Mouse (Mus musculus) layer of hippocampus, postnatal 14 days (tissue): ENCODE data around the gene Sst. TPM values are rescaled to one million over a fixed set of nuclear protein-coding genes. Genes with fewer than 3 reads are reported as not detected.
A peak's percentile ranks its signal among the peaks of the same experiment; 100 is the strongest.
"Not testable (repeated sequence)": the region's sequence is repeated elsewhere in the genome, so short reads cannot be mapped to it uniquely, and the experiment has no call there.

Experiments
- DNase-seq, 2 experiments: peaks; one replicate each; pipeline ENCODE4 v3.0.0; 2021 to 2022; ENCODE audit warnings: low spot score in 2 of 2, mixed read lengths in 1 of 2
- long read RNA-seq, 2 experiments: library from polyadenylated mRNA; stranded (forward); transcript quantifications; one replicate each; pipeline ENCODE4 v2.0.0; 2021
- total RNA-seq, 2 experiments: library from RNA; stranded (reverse); gene quantifications; 2 replicates each; pipeline ENCODE4 v1.2.3; 2021

The Sst gene
- total RNA-seq = 100 to 1,000 TPM; 330 to 395 TPM
- long read RNA-seq, experiment 1, transcript Sst-201 (2 exons, 721 nt) = major isoform, 29 of 33 reads
- long read RNA-seq, experiment 1, partial matches to known transcripts = 4 of 33 reads
- long read RNA-seq, experiment 1, other reads (novel, unspliced or antisense) = 0 of 33 reads
- long read RNA-seq, experiment 2, transcript Sst-201 (2 exons, 721 nt) = major isoform, 59 of 72 reads
- long read RNA-seq, experiment 2, partial matches to known transcripts = 12 of 72 reads
- long read RNA-seq, experiment 2, other reads (novel, unspliced or antisense) = 1 of 72 reads

DNA sequence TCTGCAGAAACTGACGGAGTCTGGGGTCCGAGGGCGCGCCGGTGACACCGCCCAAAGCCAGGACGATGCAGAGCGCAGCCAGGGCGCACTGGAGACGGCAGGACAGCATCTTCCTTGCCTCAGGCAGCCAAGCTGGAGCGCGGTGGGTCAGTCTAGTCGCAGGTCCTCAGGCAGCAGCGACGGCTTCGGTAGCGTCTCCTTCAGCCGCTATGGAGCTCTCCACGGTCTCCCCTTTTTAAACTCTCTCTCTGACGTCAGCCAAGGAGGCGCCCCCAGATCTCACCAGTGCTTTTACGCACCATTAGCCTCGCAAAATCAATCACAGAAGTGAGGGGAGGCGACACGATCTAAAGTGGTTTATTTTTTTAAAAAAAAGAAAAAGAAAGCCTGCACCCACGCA, at the start of gene Sst:
TSS of gene Sst (minus strand) at position 323 of the 400 bp plus-strand sequence.
- no peak for DNase-seq

DNA sequence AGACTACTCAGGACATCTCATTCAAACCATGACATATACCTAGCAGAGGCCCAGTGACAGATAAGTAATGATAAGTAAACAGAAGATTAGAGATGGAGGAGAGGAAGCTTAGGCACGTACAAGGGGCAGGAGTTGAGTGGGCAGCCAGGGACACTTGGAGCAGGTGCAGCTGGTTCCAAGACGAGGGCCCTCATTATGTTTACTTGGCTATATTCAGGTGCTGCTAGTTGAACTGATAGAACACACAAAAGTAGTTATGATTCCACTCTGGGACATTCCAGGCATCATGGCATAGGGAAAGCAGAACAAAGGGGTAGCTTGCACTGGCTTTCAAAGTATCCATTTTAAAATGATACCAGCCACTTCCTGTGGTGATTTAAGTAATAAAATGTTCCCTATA, 43.6 kb upstream of the Sst start:
- DNase-seq = no peak

DNA sequence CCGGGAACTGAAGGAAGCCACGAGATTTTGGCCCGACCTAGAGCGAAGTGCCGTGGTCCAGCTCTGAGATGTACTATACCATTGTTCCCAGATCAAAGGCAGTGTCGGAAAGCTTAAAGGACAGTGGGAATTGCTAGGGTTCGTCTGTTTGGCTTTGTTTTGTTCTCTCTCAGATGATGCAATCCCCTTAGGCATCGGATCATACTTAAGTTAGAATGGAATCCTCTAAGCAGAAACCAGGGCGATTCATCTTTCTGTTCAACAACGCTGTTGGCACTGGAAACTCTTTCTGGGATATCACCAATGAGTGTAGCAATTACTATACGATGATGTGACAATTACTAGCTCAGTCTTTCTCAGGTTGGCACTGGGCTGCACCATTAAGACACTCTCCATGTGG, 41.5 kb upstream of the Sst start, which contains the start of gene Rtp2:
TSS of gene Rtp2 (minus strand) at position 101 of the 400 bp plus-strand sequence.
- no peak for DNase-seq

DNA sequence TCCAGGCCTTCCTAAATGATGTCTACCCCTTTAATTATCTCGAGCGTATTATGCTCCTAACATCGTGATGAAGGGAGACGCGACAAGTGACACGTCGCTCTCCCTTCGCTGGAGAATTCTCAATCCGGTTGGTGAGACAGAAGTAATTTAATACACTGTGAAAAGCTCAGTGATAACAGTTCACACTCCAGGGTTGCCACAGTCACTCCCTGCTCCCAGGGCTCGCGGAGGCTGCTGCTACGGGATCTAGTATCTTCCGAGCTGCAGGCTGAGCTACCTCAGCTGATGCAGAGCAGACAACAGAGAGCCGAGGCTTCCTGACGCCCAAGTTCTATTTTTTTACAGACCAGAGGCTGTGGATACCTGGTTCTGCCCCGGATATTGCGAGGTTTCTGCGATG, 40.5 kb upstream of the Sst start:
- DNase-seq = no peak

DNA sequence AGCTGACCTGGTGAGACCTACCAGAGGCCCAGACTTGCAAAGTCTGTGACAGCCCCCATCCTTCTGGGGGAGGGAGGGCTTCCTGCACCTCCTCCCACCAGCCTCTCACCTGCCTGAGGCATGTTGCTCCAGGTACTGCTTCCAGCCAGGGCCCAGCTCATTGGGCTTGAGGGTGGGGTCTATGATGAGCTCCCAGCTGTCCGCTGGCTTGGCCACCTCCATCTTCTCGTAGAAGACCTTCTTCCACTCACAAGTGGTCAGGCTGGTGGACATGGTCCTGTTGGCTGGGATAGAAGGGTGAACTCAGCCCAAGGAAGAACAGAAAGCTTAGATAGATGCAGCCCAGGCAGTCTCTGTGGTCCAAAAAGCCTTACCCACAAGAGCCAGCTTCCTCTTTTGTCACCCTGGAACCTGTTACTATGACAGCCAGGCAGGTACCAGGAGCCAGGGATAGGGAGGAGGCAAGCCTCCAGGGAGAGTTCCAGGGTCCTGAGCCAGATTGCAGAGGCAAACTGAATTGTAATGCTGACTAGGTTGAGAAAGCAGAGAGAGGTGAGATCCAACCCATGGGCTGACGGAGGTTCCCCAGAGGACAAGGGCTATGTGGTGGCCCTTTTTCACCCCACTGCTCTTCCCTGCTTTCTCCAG, 39.8 kb upstream of the Sst start:
- peak in 1 of 2 experiments; percentile 12 for DNase-seq

DNA sequence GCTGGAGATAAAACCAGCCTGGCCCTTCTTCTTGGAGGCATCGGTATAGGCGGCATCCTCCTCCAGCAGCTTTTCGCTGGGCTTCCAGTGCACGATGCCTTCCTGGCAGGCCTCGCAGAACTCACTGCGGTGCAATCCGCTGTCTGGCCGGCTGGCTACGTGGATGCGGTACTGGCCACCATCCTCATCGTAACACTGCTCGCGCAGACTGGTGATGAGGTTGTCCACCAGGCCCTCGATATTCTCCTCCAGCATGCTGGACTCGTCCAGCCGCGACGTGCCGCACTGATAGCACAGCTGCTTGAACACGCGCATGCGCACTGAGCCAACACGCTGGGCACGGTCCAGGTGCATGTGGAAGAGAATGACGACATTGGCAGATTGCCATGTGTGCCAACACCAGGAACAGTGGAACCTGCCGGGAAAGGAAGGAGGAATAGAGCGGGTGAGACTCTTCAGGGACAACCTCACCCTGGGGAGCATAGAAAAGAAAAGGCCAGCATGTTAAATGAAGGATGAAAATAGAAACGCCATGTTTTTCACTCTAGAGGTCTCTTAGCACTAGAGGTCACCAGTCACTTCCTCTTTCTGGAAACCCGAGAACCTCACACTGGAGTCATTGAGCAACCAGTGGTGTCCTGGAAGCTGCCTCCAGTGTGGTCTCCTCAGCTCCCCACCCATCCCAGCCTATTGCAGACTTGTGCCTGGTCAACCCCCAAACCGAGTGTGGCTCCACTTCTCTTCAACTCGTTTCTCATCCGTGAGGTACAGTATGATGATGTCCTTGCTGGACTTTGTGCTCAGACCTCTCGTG, 36.8 kb upstream of the Sst start:
- DNase-seq = no peak

DNA sequence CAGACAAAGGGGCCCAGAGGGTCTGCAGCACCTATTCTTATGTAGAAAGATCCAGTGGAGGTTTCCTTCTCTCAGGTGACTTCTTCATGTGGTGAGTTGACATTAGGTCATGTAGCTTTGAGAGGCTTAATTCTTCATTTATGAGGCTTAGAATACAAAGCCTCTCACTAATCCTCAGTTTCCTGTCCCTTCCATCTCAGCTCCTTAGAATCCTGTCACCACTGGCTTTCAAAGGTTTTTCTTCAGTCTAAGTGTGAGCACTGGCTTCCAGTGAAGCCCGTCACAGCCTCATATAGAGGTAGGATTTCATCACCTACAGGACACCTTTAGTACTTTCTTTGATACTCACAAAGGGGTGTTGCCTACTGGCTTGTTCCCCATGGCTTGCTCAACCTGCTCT, 32.1 kb upstream of the Sst start:
- no peak for DNase-seq

DNA sequence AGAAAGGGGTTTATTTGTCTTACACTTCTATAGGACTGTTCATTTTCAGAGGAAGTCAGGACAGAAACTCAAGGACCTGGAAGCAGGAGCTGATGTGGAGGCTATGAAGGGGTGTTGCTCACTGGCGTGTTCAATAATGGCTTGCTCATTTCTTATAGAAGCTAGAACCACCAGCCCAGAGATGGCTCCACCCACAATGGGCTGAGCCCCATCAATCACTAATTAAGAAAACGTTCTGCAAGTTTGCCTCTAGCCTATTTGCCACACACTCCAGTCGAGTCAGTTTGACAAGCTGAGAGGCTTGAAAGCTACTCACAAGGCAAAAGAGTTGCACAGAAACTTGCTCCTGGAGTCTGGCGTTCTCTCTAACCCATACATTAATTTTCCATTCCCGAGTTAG, 30.9 kb upstream of the Sst start:
- DNase-seq = no peak

DNA sequence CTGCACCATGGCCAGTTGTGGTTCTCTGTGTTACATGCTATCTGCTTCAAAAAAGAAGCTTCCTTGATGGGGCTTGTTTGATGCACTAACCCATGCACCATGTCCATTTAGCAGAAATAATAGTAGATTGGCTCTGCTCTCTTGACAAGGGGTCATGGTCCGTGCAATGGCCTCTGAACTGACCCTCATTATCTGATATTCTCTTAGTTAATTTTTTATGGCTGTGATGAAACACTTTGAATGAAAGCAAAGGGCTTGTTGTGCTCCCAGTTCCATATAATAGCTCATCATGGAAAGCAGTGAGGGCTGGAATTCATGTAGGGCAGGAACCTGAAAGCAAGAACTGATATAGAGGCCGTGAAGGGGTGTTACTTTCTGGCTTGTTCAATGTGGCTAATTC, 28.7 kb upstream of the Sst start:
- DNase-seq = no peak

DNA sequence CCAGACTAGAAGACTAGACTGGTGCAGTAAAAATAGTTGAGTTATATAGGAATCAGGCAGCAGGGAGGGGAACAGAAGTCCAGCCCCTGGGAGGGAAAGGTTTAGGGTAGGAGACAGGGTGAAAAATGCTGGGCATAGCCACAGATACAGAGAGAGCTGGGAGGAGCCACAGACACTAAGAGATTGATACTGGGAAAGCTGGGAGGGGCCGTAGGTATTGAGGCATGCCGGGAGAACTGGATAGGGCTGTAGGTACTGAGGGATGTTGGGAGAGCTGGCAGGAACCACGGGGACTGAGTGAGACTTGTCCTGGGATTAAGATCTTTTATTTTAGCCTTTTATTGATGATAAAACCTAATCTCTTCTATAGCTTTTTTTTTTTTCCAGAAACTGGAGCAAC, 22.6 kb upstream of the Sst start:
- DNase-seq = no peak

DNA sequence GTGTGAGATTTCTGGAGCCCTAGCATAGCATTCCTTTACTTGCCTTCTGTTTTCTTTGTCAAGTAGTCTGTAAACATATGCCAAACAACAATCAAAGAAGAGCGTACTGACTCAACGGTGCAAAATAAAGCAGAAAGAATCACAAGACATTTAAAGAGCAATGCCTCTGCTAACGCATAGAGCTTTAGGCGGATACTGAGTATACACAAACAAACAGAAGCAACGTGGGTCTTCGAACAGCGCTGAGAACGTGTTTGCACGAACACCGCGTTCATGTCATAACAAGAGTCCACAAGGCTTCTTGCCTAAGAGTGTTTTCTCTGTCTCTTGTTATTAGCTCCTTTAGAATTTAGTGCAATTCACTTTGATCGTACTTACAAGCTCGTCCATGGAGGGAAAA, 22.0 kb upstream of the Sst start:
- no peak for DNase-seq

DNA sequence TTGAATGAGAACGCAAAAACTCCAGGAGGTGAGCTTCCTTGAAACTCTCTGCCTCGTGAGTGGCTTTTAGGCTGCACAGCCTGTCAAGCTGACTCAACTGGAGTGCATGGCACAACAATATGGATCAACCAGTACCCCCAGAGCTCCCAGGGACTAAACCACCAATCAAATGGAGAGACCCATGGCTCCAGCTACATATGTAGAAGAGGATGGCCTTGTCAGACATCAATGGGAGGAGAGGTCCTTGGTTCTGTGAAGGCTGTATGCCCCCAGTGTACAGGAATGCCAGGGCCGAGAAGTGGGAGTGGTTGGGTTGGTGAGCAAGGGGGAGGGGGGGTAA, 18.2 kb upstream of the Sst start:
- DNase-seq = not testable (repeated sequence)

DNA sequence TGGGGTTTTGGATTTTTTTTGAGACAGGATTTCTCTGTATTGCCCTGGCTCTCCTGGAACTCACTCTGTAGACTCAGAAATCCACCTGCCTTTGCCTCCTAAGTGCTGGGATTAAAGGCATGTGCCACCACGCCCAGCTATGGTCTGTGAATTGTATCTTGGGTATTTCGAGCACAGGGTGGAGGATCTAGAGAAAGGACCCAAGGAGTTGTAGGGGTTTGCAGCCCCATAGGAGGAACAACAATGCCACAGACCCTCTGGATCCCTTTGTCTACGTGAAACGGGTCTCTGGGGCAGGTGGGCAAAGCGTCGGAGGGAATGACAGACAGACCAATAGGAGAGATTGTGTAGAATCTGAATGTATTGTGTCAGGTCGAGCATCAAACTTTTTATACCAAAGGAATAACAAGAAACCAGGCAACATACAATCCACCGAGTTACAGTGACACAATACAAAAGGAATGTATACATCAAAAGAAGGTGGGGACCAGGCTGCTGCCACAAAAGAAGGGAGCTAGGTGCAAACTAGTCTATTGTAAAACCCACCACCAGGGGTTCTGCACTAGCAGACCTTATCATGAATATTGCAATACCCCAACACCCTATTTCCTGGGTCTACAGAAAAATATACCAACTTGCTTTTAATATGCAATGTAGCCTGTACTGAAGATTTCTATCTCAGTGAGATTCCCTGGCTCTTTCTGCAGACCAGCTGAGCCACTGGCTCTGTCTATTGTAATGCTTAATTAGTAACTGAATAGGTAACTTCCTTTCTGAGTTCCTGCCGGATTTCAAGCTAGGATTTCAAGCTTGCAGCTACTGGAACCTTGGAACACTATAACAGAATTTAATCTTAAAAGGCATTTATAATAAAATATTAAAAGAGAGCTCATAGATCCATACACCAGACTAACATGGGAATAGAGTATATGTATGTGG, 17.6 kb upstream of the Sst start:
- not testable (repeated sequence) for DNase-seq

DNA sequence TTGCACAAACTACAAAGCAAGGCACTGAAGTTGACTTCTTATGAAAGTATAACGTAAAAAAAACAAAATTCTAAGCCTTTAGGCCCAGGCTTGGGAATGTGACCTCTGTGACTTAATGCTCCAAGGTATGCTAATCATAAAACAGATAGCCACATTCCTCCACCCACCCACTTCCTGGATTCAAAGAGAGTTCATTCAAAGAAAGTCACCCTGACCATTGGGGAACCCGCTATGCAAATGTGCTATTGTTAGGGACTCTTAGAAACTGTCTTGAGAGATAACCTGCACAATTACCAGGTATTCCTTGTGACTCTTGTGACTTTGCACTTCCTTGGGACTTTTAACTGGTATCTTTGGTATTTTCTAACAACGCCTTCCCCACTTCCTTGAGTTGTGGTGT, 15.8 kb upstream of the Sst start:
- not testable (repeated sequence) for DNase-seq

DNA sequence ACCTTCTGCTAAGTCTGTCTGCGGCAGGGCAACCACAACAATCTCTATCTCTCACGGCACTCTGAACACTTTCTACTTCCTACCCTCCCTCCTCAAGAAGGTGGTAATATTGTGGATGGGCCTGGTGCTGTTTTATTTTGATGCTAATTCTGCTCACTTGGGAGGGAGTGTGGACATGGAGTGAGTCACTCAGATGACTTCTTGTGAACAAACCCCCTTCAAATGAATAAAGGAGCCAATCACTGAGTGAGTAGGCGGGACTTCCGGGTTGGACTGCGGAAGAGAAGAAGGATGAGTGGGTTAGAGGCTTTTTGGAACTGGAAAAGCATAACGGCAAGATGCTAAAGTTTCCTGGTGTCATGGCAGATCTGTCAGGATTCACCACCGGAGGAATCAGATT, 10.7 kb upstream of the Sst start:
- DNase-seq = no peak

DNA sequence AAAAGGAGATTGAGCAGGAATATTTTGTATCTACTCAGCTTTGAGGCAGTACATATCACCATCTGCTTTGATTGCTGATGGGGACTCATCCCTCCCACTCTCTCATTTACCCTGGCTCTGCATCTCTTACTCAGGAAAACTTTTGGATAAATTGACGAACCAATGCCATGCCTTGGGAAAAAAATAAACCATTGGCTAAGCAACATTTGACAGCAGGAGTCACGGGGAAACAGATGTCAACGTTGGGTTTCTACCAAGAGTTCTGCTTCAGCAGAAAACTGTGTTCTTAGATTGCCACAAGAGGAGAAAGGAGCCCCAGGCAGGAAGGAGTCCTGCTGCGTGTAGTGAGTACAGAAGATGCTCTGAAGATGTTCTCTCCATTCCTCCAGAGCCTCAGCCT, 9.3 kb upstream of the Sst start:
- peak; percentile 37 to 74 for DNase-seq

DNA sequence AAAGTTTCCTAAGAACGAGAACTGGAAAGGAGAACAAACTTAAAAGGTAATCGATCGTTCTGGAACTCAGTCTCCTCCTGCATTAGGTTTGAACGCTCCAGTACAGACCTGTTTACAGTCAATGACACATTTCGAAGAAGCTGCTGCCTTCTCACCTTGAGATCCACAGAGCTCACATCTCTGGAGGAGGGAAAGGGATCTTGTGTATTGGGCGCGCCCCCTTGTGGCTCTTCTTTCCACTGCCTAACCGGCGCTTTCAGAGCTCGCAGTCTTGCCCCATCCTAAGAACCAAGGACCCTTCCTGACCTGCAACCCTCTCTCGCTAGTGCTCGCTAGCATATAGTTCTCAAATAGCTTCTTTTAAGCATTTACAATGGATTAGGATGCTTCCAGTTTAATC, 8.1 kb upstream of the Sst start:
- peak; percentile 80 to 86 for DNase-seq

DNA sequence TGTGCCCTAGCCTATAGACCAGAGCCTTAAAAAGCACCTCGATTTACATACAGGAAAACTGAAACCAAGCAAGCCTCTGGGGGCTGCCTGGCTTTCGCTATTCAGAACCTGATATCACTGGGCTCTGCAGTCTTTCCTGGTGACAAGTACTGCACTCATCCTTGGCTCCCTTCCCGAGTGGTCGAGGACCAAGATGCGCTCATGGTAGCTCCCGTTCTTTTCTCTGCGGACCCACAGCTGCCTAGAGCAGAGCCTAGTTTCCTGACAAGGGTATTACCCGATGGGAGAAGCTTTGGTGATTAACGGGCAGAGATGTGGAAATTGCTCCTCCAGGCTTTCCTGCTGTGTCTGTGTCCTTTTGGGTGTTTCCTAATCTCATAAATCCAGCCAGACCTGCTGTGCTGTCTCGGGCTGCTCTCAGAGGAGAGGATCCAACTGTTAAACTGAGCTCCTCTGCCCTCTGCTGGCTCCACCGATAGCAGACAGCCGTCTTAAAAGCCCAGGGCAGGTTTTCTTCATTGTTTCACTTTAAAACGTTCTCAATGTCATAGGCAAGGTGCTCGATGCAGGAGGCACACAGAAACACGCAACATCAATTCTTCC, 7.3 kb upstream of the Sst start:
- peak; percentile 76 to 82 for DNase-seq

DNA sequence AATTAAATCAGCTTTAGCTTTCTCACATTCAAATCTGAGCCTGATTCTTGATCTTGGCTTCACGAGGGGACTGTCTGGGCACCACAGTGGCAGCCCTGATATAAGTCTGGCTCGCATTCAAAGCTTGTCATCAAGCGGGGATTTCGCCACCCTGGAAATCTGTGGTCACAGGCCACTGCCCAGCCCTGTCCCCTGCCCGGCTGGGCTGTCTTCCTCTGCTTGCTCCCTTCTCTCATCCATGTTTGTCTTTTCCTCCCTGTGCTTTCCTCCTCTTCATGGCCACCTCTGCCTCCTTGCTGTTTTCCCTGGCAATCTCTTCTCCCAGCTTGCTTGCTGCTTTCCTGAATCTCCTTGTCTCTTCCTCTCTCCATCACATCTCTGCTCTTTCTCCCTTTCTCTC, 6.7 kb upstream of the Sst start:
- no peak for DNase-seq

DNA sequence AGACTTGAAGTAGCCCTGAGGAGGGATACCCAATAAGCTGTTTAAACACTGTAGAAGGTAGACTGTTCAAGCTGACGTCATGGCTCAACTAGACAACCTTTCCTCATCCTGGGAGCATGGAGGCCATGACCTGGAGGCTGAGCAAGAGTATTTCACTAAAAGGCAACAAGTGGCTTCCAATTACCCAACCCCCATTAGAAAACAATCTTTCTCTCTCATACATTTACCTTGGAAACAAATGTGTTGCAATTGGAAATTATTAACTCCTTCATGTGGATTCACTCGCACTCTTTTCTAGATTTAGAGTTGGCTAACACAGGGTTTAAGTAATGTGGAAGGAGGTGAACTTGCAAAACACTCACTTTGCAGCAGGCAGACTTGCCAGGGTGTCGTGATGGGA, 4.4 kb upstream of the Sst start:
- DNase-seq = no peak

DNA sequence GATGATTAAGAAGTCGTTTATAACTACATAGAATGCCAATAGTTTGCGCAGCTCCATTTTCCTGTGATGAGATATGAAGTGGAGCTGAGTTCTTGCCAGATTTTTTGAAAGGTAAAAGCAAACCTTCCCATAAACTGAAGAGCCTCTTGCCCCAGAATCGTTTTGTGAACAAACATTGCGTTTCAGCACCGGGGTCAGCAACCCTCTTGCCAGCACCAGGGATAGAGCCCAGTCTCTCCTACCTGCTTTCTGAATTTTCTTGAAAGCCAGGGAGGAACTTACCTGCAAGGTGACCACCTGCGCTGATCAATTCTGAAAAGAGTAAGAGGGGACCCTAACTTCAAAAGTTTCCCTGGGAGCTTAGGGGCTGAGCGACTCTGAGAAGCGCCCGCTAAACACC, 607 bp downstream of the Sst start:
- DNase-seq = no peak
